Mouse (Mus musculus) cortical plate, adult 2 months (tissue): Measurements from ENCODE around the gene Slc7a5. TPM values are rescaled to one million over a fixed set of nuclear protein-coding genes. Genes with fewer than 3 reads are reported as not detected.

ENCODE experiments used
- H3K27ac ChIP-seq: fragments of 200-500 bp; 2 replicates; pipeline ENCODE4 v1.5.1; 2012; ENCODE audit warnings: low read length, control low read depth, inconsistent platforms; ENCODE audit not compliant: insufficient read depth
- H3K4me1 ChIP-seq: fragments of 200-500 bp; 2 replicates; pipeline ENCODE4 v1.6.1; 2011; ENCODE audit warnings: low read length; ENCODE audit not compliant: control insufficient read depth, insufficient read depth
- H3K4me3 ChIP-seq: fragments of 200-500 bp; 2 replicates; pipeline ENCODE4 v1.5.1; 2011; ENCODE audit warnings: mild to moderate bottlenecking, low read length, control low read depth; ENCODE audit not compliant: insufficient read depth
- CTCF ChIP-seq: fragments of 200-500 bp; IDR thresholded peaks from 2 replicates; pipeline ENCODE4 v1.5.1; 2011; ENCODE audit warnings: mild to moderate bottlenecking, control low read depth, low read length; ENCODE audit not compliant: insufficient read depth; ENCODE audit errors: extremely low read depth
- POLR2A ChIP-seq: fragments of 200-500 bp; IDR thresholded peaks from 2 replicates; pipeline ENCODE4 v1.6.1; 2011; ENCODE audit warnings: mild to moderate bottlenecking, low read length, control low read depth; ENCODE audit not compliant: insufficient read depth; ENCODE audit errors: extremely low read depth
- polyA plus RNA-seq: library from polyadenylated mRNA; depleted of rRNA; stranded (reverse); fragments of >200 nt; gene quantifications from 2 replicates; pipeline ENCODE4 v1.2.3, GENCODE M21; 2012

Slc7a5 gene
- polyA plus RNA-seq, 1 experiment: 74.1 TPM

DNA sequence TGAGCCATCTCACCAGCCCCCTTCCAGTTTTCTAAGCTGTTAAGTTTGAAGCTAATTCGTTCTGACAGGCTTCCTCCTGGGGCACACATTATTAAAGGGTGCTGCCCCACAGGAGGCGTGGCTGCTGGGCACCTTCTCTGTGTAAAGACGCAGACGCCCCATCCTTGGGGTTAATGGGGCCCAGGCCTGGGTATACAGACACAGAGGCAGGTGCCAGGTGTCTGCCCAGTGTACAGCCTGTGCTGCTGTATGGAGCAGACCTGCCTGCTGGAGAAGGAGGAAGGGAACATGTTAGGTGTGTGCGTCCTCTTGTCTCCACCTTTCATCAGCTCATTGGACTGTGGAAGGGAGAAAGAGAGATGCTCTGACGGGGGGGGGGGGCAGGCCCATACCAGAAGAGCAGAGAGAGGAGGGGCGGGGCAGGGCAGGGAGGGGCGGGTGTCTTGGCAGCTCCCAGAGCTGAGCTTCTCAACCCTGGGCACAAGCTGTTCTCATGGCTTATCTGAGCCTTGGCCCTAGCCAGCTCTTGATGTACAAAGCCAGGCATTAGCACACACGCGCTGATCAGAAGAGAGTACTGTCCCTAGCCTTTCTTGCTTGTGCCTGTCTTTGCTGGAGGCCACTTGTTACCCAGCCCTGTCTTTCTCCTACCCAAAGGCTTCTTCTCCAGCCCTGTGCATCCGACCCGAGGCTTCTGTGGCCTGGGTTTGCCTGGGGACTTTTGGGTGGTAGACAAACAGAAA is 45.5 kb downstream of the Slc7a5 start:
- H3K4me1 ChIP-seq: no peaks in the 10 kb centered on the region
- H3K4me3 ChIP-seq: no peak overlapping the region
- TF ChIP-seq POLR2A (no peak), CTCF (no peak)

GRCm38 (mm10) chr8:121861276-121861675 is 46.2 kb downstream of the Slc7a5 start:
- H3K27ac ChIP-seq: no peak overlapping the region
- no peak overlapping the region for H3K4me3 ChIP-seq
- TF ChIP-seq POLR2A (no peak), CTCF (no peak)
- H3K4me1 ChIP-seq: no peaks in the 10 kb centered on the region

More for the DNA sequence above, 45.5 kb downstream of the Slc7a5 start:
- no peak overlapping the region for H3K27ac ChIP-seq

- Histone ChIP-seq H3K27ac (no peak overlapping the region), H3K4me3 (no peak overlapping the region), H3K4me1 (no peaks in the 10 kb centered on the region)
- TF ChIP-seq CTCF (no peak), POLR2A (no peak)
These were observed 49.7 kb downstream of the Slc7a5 start for GRCm38 (mm10) chr8:121857747-121858146.

- H3K4me1 ChIP-seq: no peaks in the 10 kb centered on the region
- no peak overlapping the region for H3K27ac ChIP-seq
- TF ChIP-seq POLR2A (no peak), CTCF (no peak)
- no peak overlapping the region for H3K4me3 ChIP-seq
These were observed 50.2 kb downstream of the Slc7a5 start for GRCm38 (mm10) chr8:121857331-121857730.

DNA sequence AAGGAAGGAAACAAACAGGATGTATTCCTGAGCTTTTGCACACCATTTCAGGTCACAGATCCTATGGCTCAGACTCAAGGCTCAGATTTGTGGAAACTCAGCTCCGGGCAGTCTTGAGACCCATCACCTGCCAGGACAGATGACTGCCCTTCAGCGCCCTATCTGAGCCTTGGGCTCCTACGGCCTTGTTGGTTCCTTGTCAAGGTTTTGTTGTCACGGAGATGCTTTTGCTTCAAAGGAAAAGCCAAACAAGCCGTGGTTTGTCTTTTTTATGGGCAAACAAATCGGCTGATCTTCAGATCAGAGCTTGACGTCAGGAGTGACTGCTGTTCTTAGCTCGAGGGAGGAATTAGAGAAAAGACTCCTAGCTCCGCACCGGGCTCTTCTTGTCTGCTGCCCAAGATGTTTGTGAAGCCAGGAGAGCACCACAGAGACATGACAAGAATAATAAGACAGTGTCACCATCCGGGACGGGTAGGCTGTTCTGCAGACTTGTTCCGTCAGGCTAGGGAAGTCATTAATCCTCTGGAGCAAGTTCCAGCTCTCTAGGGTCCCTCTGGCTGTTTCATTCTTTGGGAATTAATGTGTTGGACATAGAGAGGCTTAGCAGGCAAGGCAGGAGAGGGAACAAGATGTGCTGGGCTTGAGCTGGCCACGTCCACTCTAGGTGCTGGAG is 51.3 kb downstream of the Slc7a5 start:
- TF ChIP-seq CTCF: no peak
- TF ChIP-seq POLR2A: no peak
- Histone ChIP-seq H3K27ac (no peak overlapping the region), H3K4me1 (no peaks in the 10 kb centered on the region), H3K4me3 (no peak overlapping the region)

DNA sequence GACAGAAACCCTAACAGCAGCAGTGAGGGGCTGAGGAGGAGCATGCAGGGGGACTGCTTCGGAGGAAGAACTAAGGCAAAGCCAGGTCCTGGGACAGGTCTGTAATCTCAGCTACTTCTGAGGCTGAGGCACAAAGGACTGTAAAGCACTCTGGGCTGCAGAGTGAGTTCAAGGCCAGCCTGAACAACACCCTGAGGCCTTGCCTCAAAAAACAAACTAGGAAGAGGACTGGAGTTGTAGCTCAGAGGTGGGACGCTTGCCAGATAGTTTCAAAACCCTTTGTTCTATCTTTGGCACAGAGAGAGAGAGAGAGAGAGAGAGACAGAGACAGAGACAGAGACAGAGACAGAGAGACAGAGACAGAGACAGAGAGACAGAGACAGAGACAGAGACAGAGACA is 53.9 kb downstream of the Slc7a5 start:
- Histone ChIP-seq H3K4me3 (no peak overlapping the region), H3K4me1 (no peaks in the 10 kb centered on the region), H3K27ac (no peak overlapping the region)
- no peak for TF ChIP-seq CTCF
- no peak for TF ChIP-seq POLR2A

DNA sequence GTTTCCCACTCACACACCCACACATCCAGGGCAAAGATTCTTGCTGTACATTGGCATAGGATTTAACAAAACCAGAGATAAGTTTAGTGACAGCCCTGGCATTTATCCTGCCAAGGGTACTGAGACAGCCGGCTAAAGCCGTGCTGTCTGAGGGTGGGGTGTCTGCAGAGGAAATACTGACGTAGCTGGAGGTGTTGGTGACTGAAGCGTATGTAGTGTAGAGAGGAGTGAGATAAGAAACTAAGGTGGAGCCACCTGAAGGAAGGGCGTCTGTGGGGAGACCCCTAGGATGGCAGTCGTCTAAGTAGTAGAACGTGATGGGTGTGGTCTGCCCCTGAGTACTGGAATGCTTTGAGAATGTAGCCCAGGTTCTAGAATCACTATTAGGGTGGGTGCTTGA is 55.0 kb downstream of the Slc7a5 start:
- Histone ChIP-seq H3K4me1 (no peaks in the 10 kb centered on the region), H3K27ac (no peak overlapping the region), H3K4me3 (no peak overlapping the region)
- TF ChIP-seq POLR2A (no peak), CTCF (no peak)

DNA sequence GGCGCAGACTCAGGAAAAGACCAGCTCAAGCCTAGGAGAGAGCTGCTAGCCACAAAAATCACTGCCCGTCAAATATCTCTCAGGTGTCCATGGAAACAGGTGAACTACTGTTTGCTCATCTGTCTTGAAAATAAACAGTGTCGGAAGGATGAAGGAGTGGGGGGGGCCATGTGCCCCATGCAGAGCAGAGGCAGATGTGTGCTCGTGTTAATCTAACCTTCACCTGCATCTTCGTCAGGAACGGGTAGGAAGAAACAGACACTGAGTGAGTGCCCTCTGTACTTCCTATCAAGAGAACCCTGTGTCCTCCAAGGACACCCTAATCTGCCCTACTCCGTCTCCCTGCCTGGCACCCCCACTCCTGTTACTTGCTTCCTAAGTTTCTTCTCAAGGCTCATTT is 55.8 kb downstream of the Slc7a5 start:
- TF ChIP-seq POLR2A (no peak), CTCF (no peak)
- no peak overlapping the region for H3K27ac ChIP-seq
- no peaks in the 10 kb centered on the region for H3K4me1 ChIP-seq
- H3K4me3 ChIP-seq: no peak overlapping the region

GRCm38 (mm10) chr8:121850821-121851470 is 56.5 kb downstream of the Slc7a5 start:
- H3K27ac ChIP-seq: no peak overlapping the region
- H3K4me1 ChIP-seq: no peaks in the 10 kb centered on the region
- no peak overlapping the region for H3K4me3 ChIP-seq
- 0 out of 2 replicates have a peak, but pooled peaks have one; percentile 21 for TF ChIP-seq POLR2A
- TF ChIP-seq CTCF: peak; percentile 97

DNA sequence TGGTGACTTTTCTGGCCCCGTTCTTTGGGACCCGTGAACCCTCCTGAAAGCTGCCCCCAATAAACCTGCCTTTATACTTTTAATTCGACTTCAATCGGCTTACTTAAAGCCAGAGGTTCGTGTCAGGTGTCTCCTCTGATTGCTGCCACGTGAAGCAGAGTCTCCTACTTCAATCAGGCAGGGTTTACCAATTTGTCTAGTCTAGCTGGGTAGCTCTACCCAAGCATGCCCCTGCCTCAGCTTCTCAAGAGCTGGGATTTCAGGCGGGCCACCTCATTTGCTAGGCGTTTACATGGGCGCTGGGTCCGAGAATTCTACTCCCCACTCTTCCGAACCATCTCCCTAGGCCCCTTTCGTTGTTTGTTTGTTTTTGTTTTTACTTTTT is 57.1 kb downstream of the Slc7a5 start:
- H3K27ac ChIP-seq: no peak overlapping the region
- H3K4me1 ChIP-seq: no peaks in the 10 kb centered on the region
- TF ChIP-seq CTCF: no peak
- no peak for TF ChIP-seq POLR2A
- H3K4me3 ChIP-seq: no peak overlapping the region
